In genomic region chr5:118574997-118575396, GRCm38 (mm10) we compare ENCODE assay signal across 17 mouse cellular contexts. TPM values are rescaled to one million over a fixed set of nuclear protein-coding genes. Genes with fewer than 3 reads are reported as not detected.
DNase-seq lines count a peak whose midpoint lies in the region; ATAC-seq and TF ChIP-seq lines count a peak whose summit lies in the region.
"Had no signal": no experiment of that assay in that cellular context is flagged by ENCODE, and none has a peak within 500 bp of the region (broad histone marks: within the 10 kb centered on the region; RNA-seq: fewer than 3 reads in every experiment).

No protein-coding gene starts in this region.

- peak; percentile 30 for DNase-seq in lung, postnatal 36 days
- DNase-seq in lung, postnatal 14 days = no peak
- DNase-seq in ZHBTc4 (ENCODE audit: low read depth, low spot score) = peak; percentile 83
- no peak for DNase-seq in stomach, postnatal 0 days (ENCODE audit: low spot score)
- DNase-seq in frontal cortex, adult 2 months (ENCODE audit: extremely low spot score in 1 of 2, low spot score in 1 of 2) = no peak
- no peak for DNase-seq in left cerebral cortex, adult 2 months (ENCODE audit: extremely low spot score in 1 of 2, low spot score in 2 of 2)
- DNase-seq: heart, postnatal 10 days; kidney, postnatal 10 days; layer of hippocampus, adult 9-11 months; right cerebral cortex, postnatal 14 days had no signal

- no peaks in the 10 kb centered on the region for H3K36me3 ChIP-seq in intestine, postnatal 0 days (ENCODE audit: control insufficient read depth, insufficient read depth)
- no peaks in the 10 kb centered on the region for H3K36me3 ChIP-seq in intestine, embryonic 15.5 days
- H3K36me3 ChIP-seq in stomach, postnatal 0 days (ENCODE audit: control insufficient read depth, insufficient read depth, low read length) = no peaks in the 10 kb centered on the region
- H3K36me3 ChIP-seq: forebrain, embryonic 12.5 days; hindbrain, embryonic 13.5 days; limb, embryonic 15.5 days; midbrain, embryonic 10.5 days had no signal

- no peak for TF ChIP-seq EP300 in stomach, postnatal 0 days (optimal IDR thresholded peaks at IDR 0.05)

- peak; percentile 27; the same call in 1 of the 2 replicates for TF ChIP-seq CTCF in intestine, postnatal 0 days (IDR thresholded peaks at IDR 0.05; ENCODE audit: low read depth)
- peak; percentile 44 for TF ChIP-seq CTCF in stomach, postnatal 0 days (IDR thresholded peaks at IDR 0.05; ENCODE audit: low read depth)
- TF ChIP-seq CTCF in left cerebral cortex, adult 2 months (IDR thresholded peaks at IDR 0.05) = no peak

- no peak overlapping the region for H3K4me2 ChIP-seq in intestine, postnatal 0 days (replicated peaks; ENCODE audit: low read depth)
- no peak overlapping the region for H3K4me2 ChIP-seq in intestine, embryonic 15.5 days (replicated peaks)
- no peak overlapping the region for H3K4me2 ChIP-seq in stomach, postnatal 0 days (replicated peaks; ENCODE audit: low read depth)
- H3K4me2 ChIP-seq: forebrain, embryonic 12.5 days; hindbrain, embryonic 13.5 days; limb, embryonic 15.5 days had no signal

- WGBS in intestine, postnatal 0 days = 82% methylated on average over 7 of the region's 7 CpGs
- WGBS in intestine, embryonic 15.5 days = 74% methylated on average over 7 of the region's 7 CpGs
- 79% methylated on average over 7 of the region's 7 CpGs for WGBS in stomach, postnatal 0 days

- no peak overlapping the region for H3K9ac ChIP-seq in intestine, postnatal 0 days (ENCODE audit: low read depth, low read length)
- H3K9ac ChIP-seq in intestine, embryonic 15.5 days = no peak overlapping the region
- H3K9ac ChIP-seq in stomach, postnatal 0 days (ENCODE audit: low read length) = no peak overlapping the region
- H3K9ac ChIP-seq: forebrain, embryonic 12.5 days; hindbrain, embryonic 13.5 days; limb, embryonic 15.5 days had no signal

- H3K9me3 ChIP-seq in intestine, postnatal 0 days (ENCODE audit: control insufficient read depth) = no peaks in the 10 kb centered on the region
- no peaks in the 10 kb centered on the region for H3K9me3 ChIP-seq in intestine, embryonic 15.5 days
- H3K9me3 ChIP-seq in stomach, postnatal 0 days (ENCODE audit: control insufficient read depth, low read length) = no peaks in the 10 kb centered on the region
- H3K9me3 ChIP-seq: forebrain, embryonic 12.5 days; hindbrain, embryonic 13.5 days; limb, embryonic 15.5 days; midbrain, embryonic 10.5 days had no signal

- no peaks in the 10 kb centered on the region for H3K27me3 ChIP-seq in intestine, postnatal 0 days (replicated peaks; ENCODE audit: control insufficient read depth, insufficient read depth, low read length)
- H3K27me3 ChIP-seq in intestine, embryonic 15.5 days (replicated peaks) = no peaks in the 10 kb centered on the region
- H3K27me3 ChIP-seq in stomach, postnatal 0 days (ENCODE audit: control insufficient read depth, insufficient read depth, low read length) = no peaks in the 10 kb centered on the region
- H3K27me3 ChIP-seq: forebrain, embryonic 12.5 days; hindbrain, embryonic 13.5 days; limb, embryonic 15.5 days had no signal

- intact Hi-C loops in left cerebral cortex, adult 2 months (cut with DNase I) = no loop called here

- no peaks in the 10 kb centered on the region; the same call in 1 of the 2 replicates for H3K4me1 ChIP-seq in intestine, postnatal 0 days (replicated peaks; ENCODE audit: control insufficient read depth, insufficient read depth, low read length)
- H3K4me1 ChIP-seq in intestine, embryonic 15.5 days (replicated peaks) = peaks cover 13% of the 10 kb centered on the region
- no peaks in the 10 kb centered on the region; the same call in 1 of the 2 replicates for H3K4me1 ChIP-seq in stomach, postnatal 0 days (replicated peaks; ENCODE audit: control insufficient read depth, insufficient read depth)

- H3K4me3 ChIP-seq in intestine, postnatal 0 days (ENCODE audit: low read depth, low read length) = no peak overlapping the region
- H3K4me3 ChIP-seq in intestine, embryonic 15.5 days (replicated peaks) = no peak overlapping the region
- H3K4me3 ChIP-seq in stomach, postnatal 0 days (ENCODE audit: low read depth, low read length) = no peak overlapping the region
- H3K4me3 ChIP-seq in left cerebral cortex, adult 2 months = no peak overlapping the region
- H3K4me3 ChIP-seq: forebrain, embryonic 12.5 days; hindbrain, embryonic 13.5 days; limb, embryonic 15.5 days; midbrain, embryonic 10.5 days had no signal

- no peak for ATAC-seq in intestine, postnatal 0 days
- ATAC-seq in intestine, embryonic 15.5 days = no peak
- ATAC-seq in stomach, postnatal 0 days (ENCODE audit: low FRiP score, low TSS enrichment) = no peak
- ATAC-seq: intestine, embryonic 16.5 days had no signal

- H3K27ac ChIP-seq in intestine, postnatal 0 days (ENCODE audit: low read depth, low read length) = no peak overlapping the region
- H3K27ac ChIP-seq in intestine, embryonic 15.5 days = no peak overlapping the region
- H3K27ac ChIP-seq in stomach, postnatal 0 days (replicated peaks) = no peak overlapping the region
- H3K27ac ChIP-seq in left cerebral cortex, adult 2 months = no peak overlapping the region
- H3K27ac ChIP-seq: forebrain, embryonic 12.5 days; hindbrain, embryonic 13.5 days; limb, embryonic 15.5 days; midbrain, embryonic 10.5 days had no signal

RNA-seq across cellular contexts. Expression of gene Med13l, which starts 14.5 kb away (rescaled TPM):
- 5.1 and 5.8 TPM in 2 replicates for polyA plus RNA-seq in intestine, postnatal 0 days (2015; fragmentation: Nextera tagmentation; extraction: Ambion mirVana)
- 9.7 and 10.0 TPM in 2 replicates for polyA plus RNA-seq in intestine, embryonic 15.5 days (2015; fragmentation: Nextera tagmentation; extraction: Ambion mirVana)
- 5.1 and 5.4 TPM in 2 replicates for polyA plus RNA-seq in stomach, postnatal 0 days (2015; fragmentation: Nextera tagmentation; extraction: Ambion mirVana)
- polyA plus RNA-seq in frontal cortex, adult 2 months (2012; rRNA removed) = 29.3 and 30.9 TPM in 2 replicates
- 100 to 1,000 TPM; 118 to 123 TPM for total RNA-seq in left cerebral cortex, adult 2 months (2021)

Comparison
In these comparisons a context has a peak if more than half of its experiments do, and no peak if none do; other contexts are left out.
1. DNase-seq: peak in lung, postnatal 36 days (single experiment) and ZHBTc4 (single experiment); none in lung, postnatal 14 days (single experiment), stomach, postnatal 0 days (single experiment), frontal cortex, adult 2 months (0 of 2) and left cerebral cortex, adult 2 months (0 of 2).